Mouse (Mus musculus): ENCODE measurements around the gene Pkp3.

The Pkp3 gene

DNA sequence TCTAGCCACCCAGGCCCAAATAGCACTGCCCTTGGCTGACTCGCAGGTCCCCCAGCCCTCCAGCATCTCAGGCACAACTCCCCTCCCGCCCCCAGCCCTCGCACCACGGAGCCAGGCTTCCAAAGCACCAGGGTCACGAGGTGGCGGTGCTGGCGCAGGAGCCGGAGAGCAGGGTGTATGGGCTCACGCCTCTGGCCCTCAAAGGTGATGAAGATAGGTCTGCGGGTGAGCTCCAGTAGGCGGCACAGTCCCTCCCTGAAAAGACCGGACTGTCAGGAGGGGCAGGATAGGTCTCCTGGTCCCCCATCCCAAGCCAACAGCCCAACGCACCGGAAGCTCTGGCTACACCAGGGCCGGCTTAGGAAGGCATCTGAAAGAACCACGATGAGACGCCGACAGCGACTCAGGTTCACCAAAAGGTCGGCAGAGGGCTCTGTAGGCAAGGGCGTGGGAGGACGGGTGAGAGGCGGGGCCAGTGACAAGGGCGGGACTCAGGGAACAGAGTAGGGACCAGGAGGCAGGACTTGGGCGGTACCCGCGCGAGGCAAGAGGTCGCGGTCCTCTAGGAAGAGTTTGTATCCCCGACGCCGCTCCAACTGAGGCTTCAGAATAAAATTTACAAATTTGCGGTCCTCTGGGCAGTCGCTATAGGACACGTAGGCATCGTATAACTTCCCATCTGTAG is 14.2 kb downstream of the Pkp3 start:
- in situ Hi-C loops (cut with MseI, MboI), result loop anchor here (5.0 kb wide), 1 partner anchor 85 kb away; no protein-coding TSS in a partner anchor

DNA sequence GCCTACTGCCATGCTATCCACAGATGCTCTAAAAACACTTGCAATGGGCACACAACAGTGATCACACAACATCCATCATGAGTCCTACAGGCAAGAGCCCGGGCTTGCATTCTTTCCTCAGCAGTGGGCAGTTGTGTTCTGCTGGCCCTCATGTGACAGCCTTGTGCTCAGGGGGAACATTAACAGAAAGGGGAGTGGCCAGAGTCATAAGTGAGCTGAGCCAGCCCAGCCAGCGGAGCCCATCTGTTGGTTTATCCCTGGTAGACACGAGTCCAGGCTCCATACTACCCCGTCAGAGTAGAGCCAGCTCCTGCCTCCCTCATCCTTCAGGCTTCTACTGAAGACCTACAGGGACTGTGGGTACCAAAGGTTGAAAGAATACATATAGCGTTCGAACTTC is 15.9 kb downstream of the Pkp3 start:
- in situ Hi-C loops (cut with MseI, MboI), result loop anchor here (5.0 kb wide), 1 partner anchor 83 kb away; no protein-coding TSS in a partner anchor

DNA sequence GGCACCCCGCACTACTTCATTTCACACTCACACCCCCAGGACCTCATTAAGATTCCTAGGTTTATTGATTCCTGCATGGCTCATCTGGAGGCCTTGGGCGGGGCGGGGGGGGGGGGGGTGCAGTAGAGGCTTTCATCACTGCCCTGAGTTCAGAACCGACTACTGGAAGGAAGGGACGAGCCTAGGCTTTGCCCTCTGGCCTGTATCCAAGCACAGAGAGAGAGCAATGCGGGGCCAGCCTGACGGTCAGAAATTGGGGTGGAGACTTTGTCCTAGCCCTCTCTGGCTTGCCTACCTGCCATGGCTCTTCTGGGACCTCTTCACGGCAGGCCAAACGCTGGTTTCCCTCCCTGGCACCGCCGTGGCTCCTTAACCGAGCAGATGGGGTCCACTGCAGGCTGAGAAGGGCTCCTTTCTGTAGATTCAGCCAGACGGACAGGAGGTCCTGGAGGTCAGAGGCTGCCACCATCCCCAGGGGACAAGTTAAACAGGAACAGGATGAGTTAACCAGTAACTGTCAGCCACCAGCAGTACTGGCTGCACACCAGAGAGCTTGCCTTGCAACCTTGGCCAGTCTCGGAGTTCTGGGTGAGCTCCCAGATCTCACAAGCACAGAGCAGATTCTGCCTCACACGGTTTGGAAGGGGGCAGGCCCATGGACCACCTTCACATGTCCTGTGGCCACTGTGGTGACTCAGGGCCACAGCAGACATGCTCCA is 16.6 kb downstream of the Pkp3 start:
- in situ Hi-C loops (cut with MseI, MboI), result loop anchor here (5.0 kb wide), 1 partner anchor 83 kb away; no protein-coding TSS in a partner anchor

DNA sequence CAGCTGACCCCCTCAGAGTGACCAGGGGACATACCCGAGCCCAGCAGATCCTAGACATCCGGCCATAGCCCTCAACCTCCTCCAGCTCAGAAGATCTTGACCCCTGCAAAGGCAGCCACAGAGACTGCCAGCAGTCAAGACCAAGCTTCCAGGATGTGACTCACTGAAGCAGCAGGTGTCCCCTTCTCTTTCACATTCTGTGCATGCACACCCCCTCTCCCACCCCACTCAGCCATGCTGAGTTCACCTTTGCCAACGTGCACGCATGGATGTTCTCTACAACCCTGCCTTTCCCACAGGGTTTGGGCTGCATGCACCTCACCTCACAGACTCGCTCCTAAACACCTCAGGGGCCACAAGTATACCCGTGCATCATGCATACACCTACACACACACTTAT is 18.0 kb downstream of the Pkp3 start:
- in situ Hi-C loops (cut with MseI, MboI), result no loop called here

DNA sequence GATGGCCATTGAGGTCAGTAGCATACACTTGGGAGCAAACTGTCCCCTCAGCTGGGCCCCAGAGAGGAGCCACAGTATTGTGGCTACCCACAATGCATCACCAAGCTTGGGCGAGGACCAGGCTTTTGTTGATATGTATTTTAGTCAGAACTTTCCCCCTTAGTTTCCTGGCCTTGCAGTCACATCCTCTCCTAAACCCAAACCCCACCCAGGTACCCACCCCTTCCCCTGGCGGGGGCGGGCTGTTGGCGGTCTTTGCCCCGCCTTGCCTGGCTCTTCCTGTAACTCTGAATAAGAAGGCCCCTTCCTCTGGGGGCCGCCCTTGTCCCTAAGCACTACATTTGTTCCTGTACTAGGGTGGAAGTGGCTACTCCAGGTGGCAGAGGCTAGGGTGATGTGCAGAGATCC is 18.6 kb downstream of the Pkp3 start:
- in situ Hi-C loops (cut with MseI, MboI), result no loop called here

DNA sequence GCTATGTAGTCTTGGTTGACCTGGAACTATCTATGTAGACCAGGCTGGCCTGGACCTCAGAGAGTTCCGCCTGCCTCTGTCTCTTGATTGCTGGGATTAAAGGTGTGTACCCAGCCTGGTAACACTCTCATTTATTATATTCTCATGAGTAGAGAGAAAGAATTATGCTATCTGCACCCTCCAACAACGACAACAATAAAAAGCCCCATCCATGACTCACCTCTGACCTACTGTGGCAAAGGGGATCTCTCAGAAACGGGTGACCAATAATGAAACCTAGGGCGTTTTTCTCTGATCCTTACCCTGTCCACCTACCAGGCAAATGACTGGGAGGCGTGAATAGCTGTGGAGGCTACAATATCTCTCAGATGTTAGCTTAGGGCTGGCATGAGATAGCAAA is 19.2 kb downstream of the Pkp3 start:
- in situ Hi-C loops (cut with MseI, MboI), result no loop called here

DNA sequence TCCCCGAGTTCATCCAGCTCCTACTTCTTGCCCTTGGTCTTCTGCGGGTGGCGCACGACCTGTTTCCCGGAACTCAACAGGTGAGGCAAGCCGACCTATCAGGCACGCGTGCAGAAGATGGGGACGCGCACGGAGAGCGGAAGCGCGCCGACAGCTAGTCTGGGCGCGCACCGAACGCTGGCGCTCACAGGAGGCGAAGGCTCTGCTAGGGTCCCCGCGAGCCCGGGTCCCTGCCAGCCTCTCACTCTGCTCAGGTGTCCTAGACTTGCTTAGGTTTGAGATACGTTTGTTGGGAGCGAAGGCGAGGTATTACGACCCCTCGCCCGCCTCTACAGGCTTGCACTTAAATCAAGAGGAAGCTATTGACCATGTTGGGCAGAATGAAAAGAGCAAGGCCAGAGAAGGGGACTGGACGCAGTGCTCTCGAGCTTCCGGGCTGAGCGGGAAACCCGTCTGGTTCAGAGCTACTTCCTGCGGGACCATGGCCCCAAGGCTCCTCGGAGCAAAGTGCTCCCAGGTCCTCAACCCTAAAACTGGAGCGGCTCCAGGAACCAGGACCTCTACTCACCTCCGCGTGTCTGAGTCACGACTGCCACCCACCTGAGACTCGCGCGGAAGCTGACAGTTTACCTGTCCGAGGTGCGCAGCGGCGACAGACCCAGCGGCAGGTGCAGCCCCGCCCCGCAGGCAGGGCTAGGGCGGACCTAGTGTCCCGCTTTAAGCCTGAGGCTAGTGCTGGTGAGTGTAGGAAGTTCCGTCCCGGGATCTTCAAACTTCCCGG is 22.1 kb downstream of the Pkp3 start, which contains the start of gene Sigirr:
Gene Sigirr, minus strand, starts transcription at position 662 of the 781 bp plus-strand sequence.
- in situ Hi-C loops (cut with MseI, MboI), result no loop called here

DNA sequence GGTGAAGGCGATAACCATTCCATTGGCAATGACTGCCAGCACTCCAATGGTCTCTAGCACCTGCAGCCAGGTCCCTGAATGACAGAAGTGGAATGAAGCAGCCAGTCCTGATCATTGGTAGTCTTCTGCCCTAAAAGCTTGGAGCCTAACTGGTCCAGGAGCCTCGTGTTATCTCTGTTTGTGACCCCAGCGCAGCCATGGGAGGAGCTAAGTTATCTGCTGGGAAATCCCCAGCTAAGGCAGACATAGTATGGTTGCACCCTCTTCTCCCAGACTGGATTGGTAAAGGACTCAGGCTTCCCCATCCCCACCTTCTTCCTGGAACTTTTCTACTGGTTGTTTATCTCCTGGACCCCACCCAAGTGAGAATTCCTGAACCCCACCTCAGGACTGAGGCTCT is 25.1 kb downstream of the Pkp3 start:
- in situ Hi-C loops (cut with MseI, MboI), result no loop called here

DNA sequence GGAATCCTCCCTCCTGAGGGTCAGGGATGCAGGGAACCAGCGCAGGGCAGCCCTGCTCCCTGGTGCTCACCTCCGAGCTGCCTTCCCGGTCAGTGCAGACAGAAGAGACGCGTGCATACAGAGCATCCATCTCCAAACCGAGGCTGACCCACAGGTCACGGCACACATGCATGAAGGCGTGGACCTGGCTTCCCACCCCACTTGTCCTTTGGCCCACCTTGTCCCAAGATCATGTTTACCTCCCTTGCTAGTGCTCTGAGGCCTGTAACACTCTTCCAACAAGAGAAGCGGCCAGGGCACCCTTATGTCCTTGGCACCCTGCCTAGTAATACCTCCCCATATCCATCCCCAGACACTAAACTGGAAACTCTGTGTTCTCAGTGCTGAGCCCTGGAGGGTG is 37.9 kb downstream of the Pkp3 start:
- in situ Hi-C loops (cut with MseI, MboI), result no loop called here

DNA sequence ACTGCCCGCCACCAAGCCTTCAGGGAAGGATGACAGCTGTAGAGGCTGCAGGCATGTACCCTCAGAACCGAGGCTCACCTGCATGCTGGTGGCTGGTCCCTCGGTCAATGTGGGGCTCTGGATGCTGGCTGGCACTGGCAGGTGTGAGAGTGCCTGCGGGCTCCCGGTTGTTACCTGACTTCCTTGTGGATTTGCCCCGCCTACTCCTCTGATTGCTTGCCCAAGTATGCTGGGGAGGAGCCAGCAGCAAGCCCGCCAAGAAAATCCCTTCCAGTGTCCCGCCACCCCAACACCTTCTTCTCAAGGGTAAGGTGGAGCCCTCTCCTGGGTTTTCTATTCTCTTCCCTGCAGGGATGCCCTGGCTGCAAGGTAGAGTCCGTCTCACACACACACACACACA is 39.6 kb downstream of the Pkp3 start, which contains the start of gene Ano9:
Gene Ano9, minus strand, starts transcription at position 171 of the 400 bp plus-strand sequence.
- in situ Hi-C loops (cut with MseI, MboI), result no loop called here

DNA sequence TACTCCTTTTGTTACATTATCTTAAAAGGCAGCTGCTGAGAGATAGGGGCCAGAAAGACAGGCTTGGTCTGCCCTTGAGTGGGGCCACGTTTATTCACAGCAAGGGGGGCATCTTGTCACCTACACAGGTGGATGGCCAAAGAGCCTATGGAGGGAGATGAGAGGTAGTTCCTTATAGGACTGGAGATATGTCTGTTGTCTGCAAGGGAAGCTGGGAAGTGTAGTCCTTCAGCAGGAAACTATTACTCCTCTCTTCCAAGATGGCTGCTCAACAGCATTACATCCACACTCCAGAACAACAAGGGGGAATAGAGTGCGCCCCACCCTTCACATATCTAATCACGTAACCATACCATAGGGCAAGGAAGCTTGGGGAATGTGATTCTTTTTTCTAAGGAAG is 41.5 kb downstream of the Pkp3 start:
- in situ Hi-C loops (cut with MseI, MboI), result no loop called here

DNA sequence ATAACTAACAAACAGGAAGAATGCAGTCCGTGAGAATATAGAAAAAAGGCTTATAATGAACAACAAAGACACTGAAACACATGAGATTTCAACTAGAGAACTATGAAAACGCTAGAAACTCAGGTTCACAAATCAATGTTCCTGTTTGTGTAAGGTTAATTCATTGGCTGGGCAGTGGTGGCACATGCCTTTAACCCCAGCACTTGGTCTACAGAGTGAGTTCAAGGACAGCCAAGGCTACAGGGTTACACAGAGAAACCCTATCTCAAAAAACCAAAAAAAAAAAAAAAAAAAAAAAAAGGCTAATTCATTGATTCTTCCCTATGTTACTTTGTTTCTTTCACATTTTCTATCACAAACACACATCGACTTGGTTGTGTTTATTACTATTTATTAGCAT is 42.6 kb downstream of the Pkp3 start:
- in situ Hi-C loops (cut with MseI, MboI), result no loop called here

DNA sequence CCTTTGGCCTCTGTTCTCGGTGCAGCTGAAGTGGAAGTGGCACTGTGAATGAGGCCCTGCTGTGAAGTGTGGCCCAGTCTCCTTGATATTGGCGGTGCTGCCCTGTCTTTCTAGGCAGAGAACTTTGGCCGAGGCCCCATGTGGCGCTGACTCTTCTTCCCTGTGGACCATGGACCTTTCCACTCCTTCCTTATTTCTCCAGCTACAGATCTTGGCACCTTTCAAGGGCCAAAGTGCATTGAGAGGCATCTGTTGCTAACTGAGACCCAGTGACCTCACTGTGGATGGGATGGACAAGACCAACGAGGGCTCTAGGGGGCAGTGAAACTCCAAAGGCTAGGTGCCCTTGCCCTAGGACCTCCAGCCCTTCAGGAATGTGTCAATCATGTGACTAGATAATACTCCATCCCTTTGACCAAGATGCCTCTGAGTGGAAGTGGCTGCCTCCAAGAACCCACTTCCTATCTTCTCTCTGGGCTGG is 43.1 kb downstream of the Pkp3 start:
- in situ Hi-C loops (cut with MseI, MboI), result no loop called here

DNA sequence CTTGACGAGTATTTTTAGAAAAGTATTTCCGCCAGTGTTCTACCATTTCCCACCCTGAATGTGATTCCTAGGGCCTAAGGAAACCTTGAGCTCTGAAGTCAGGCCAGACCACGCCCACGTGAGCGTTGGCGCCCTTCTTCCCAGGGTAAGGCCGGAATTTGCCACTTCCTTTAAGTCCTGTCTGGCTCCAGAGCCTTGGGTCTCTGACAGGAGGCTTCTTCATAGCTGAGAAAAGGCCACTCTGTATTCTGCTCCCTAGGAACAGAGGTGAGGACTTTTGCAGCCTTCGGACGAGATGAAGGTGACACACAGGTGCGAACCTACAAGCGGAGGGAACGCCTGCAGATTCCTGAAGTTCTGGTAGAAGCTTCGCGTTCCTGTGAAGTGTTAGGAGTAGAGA is 44.2 kb downstream of the Pkp3 start, which contains the start of gene Ptdss2:
Gene Ptdss2, plus strand, starts transcription at position 138 of the 400 bp plus-strand sequence.
- in situ Hi-C loops (cut with MseI, MboI), result no loop called here

DNA sequence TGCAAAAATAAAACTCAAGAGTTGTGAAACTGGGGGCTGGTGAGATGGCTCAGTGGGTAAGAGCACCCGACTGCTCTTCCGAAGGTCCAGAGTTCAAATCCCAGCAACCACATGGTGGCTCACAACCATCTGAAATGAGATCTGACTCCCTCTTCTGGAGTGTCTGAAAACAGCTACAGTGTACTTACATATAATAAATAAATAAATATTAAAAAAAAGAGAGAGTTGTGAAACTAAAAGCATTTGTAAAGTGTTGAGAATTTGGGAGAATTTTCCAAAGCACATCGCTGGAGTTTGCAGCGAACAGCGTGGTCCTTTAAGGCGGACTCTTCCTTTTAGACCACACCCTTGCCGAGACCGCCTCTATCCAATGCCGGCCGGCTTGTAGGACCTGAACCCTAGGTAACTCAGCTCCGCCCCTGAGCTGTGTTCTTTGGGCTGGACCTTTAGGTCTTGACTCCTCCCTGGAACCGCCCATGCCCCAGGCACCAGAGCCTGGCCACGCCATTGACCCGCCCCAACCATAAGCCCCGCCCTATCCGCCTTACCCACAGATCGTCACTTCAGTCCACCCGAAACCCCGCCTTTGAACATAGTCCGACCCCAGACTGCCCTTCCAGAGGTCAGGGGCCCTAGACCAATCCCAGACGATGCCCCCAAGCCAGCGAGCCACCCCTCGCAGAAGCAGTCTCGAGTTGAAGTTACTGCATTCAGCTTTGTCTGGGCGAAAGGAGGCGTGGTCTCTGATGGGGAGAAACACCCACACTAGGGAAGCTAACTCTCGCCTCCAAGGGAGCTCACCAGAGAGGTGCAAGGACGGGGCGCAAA is 44.9 kb downstream of the Pkp3 start:
- in situ Hi-C loops (cut with MseI, MboI), result no loop called here

DNA sequence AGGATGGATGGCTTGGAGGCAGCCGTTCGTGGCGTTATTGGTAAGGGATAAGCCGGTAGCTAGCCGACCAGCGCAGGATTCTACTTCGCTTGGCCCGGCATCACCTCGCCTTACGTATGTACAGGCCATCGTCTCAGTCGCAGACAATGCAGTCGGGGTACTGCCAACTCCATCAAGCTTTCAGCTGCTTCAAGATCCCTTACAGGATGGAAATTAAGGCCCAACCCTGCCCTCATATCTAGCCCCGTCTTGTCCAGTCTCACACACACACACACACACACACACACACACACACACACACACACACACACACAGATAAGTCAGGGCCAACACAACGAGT is 45.5 kb downstream of the Pkp3 start:
- in situ Hi-C loops (cut with MseI, MboI), result no loop called here

DNA sequence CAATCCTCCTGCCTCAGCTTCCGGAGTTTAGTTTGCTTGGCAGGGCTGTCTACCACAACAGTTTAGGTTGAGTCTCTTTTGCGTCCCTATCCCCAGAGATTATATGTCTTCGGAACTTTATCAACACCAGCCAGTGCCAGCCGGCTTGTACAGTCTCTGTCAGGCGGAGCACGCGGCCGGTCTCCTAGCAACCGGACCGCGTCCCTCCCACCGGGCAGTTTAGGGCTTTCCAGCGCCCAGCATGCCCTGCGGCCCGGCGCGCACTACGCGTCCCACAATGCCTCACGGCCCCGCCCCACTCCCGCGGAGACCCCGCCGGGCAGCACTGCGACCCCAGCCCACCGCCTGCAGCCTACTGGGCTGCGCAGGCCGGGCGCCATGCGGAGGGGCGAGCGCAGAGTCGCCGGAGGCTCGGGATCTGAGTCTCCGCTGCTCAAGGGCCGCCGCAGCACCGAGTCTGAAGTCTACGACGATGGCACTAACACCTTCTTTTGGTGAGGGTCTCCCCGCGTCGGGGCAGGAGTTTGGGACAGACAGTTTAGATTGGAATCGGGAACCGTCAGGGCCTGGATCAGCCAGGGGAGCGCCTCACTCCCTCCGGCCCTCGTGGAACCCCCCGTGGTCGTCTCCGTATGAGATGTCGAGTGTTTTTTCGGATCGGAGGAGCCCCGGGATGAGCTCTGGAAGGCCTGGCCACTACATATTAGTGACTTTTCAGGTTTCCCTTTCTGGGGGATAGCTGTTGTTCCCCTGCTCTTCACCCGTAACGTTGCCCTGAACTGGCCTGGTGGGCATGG is 53.2 kb downstream of the Pkp3 start:
- in situ Hi-C loops (cut with MseI, MboI), result no loop called here

DNA sequence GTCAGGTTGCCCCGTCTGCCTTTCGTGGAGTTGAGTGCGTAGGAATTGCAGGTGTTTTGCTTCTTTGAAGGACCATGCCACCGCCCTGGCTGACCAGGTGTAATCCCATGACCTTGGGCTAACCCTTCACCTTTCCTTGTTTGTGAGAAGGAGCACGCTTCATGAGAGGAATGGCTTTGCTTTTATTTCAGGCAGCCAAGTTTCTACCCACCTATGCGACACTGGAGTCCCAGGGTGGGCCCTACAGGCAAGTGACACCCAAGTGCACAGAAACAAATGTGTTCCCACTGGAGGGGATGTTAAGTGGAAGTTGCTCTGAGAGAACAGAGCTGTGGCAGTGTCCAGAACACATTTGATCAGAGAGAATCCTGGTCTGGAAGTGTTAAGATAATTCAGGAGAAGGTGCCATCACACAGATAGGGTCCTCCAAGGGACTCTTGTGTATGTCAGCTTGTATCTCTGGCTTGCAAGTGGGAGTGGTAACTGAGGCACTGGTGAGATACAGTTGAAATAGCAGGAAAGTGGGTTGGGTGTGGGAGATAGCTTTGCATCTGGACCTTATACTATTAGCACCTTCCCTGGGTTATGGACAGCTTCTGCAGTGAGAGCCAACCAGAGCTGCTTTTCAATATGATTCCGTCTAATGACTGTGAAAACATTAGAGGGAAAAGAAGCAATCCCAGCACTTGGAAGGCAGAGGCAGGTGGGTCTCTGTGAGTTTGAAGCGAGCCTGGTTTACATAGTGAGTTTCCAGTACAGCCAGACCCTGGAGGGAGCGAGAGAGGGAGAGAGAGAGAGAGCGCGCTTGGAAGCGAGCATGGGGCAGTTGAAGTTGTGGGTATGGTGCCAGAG is 54.1 kb downstream of the Pkp3 start:
- in situ Hi-C loops (cut with MseI, MboI), result no loop called here
